Mouse (Mus musculus): ENCODE results near the gene Tnks1bp1. TPM values are rescaled to one million over a fixed set of nuclear protein-coding genes. Genes with fewer than 3 reads are reported as not detected.

Tnks1bp1 gene
- total RNA-seq, 2 experiments from 2014 or later = 130 to 148 TPM

DNA sequence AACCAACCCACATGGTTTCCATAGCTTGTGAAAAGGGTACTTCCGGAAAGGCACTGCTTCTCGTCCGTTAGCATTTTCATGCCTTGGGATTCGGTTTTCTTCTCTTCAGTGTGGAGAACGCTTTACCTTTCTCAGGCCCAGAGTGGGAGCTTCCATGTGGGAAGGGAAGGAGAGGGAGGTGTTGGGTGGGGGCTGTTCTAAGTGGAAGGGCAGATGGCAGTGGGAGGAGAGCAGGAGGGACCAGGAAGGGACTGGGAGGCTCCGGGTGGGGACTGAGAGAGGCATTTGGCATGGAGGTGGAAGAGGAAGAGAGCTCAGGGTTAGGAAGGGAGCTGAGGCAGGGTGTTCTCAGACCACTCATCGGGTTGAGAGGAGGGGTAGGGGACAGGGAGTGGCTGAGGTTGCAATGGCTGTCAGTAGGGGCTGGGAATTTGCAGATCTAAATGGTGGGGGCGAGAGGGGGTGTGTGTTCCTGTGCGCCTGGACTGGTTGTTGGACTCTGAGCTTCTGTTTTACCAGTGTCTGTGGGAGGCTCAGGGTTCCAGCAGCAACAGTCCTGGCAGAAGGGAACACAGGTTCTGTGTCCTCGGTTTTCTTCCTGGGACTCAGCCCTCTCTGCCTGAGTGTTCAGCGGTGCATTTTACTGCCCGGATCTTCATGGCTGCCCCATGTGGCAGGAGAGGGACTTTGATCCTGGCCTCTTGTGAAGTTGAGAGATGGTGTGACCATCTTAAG is 17.5 kb downstream of the Tnks1bp1 start:
- intact Hi-C loops (cut with DNase I) = no loop called here
- TF ChIP-seq CTCF (IDR thresholded peaks at IDR 0.05) = no peak

GRCm38 (mm10) chr2:85066937-85067336 is 19.1 kb downstream of the Tnks1bp1 start:
- Histone ChIP-seq H3K4me3 (no peak overlapping the region), H3K27ac (no peak overlapping the region)
- DNase-seq (ENCODE audit: extremely low spot score in 1 of 2, low spot score in 2 of 2) = no peak
- intact Hi-C loops (cut with DNase I) = no loop called here
- no peak for TF ChIP-seq CTCF (IDR thresholded peaks at IDR 0.05)

More for the DNA sequence above, 17.5 kb downstream of the Tnks1bp1 start:
- no peak overlapping the region for H3K4me3 ChIP-seq
- peak in 1 of 2 experiments; percentile 67 for DNase-seq (ENCODE audit: extremely low spot score in 1 of 2, low spot score in 2 of 2)
- peak overlapping the region; percentile 70 for H3K27ac ChIP-seq

GRCm38 (mm10) chr2:85067903-85068625 is 20.2 kb downstream of the Tnks1bp1 start:
- H3K4me3 ChIP-seq = no peak overlapping the region
- no peak for DNase-seq (ENCODE audit: extremely low spot score in 1 of 2, low spot score in 2 of 2)
- peak overlapping the region; percentile 76 for H3K27ac ChIP-seq
- TF ChIP-seq CTCF (IDR thresholded peaks at IDR 0.05) = no peak
- intact Hi-C loops (cut with DNase I) = no loop called here

- Histone ChIP-seq H3K4me3 (no peak overlapping the region), H3K27ac (peak overlapping the region; percentile 76)
- TF ChIP-seq CTCF (IDR thresholded peaks at IDR 0.05) = no peak
- DNase-seq (ENCODE audit: extremely low spot score in 1 of 2, low spot score in 2 of 2) = no peak
- intact Hi-C loops (cut with DNase I) = no loop called here
These were observed 20.8 kb downstream of the Tnks1bp1 start for GRCm38 (mm10) chr2:85068626-85069025.

- intact Hi-C loops (cut with DNase I) = no loop called here
- Histone ChIP-seq H3K4me3 (no peak overlapping the region), H3K27ac (no peak overlapping the region)
- DNase-seq (ENCODE audit: extremely low spot score in 1 of 2, low spot score in 2 of 2) = no peak
- no peak for TF ChIP-seq CTCF (IDR thresholded peaks at IDR 0.05)
These were observed 22.3 kb downstream of the Tnks1bp1 start for GRCm38 (mm10) chr2:85070086-85070485.

DNA sequence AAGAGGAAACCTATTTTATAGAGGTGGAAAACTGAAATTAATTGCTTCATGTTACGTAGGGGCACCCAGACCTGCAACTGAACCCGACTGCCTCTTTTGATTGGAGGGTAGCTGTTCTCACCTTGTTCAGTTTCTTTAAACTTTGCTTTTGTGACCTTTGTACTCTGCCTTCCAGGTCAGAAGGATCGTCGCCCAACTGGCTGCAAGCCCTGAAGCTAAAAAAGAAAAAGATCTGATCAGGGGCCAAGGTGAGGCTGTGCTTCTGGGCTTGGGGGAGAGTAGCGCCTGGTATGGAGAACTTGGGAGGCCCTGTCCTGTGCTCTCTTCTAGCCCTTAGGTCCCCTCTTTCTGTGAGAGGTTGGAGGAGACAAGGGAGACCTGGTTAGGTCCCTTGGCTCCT is 24.1 kb downstream of the Tnks1bp1 start:
- no peak for TF ChIP-seq CTCF (IDR thresholded peaks at IDR 0.05)
- Histone ChIP-seq H3K4me3 (no peak overlapping the region), H3K27ac (no peak overlapping the region)
- intact Hi-C loops (cut with DNase I) = no loop called here
- no peak for DNase-seq (ENCODE audit: extremely low spot score in 1 of 2, low spot score in 2 of 2)

DNA sequence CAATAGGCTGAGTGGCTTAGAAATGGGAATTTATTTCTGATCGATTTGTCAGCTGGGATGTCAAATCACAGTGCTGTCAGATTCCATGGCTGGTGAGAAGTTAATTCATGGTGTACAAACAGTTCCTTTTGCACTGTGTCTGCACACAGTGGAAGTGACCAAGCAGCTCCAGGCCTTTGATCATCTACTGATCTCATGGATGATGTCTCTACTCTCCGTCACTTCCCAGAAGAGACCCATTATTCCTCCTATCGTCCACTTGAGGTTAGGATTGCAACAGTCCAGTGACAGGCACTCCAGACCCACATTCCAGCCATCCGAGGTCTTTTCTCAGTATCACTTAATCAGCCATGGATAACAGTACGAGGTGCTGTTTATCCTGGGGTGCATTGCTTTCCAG is 25.9 kb downstream of the Tnks1bp1 start:
- TF ChIP-seq CTCF (IDR thresholded peaks at IDR 0.05) = no peak
- Histone ChIP-seq H3K27ac (no peak overlapping the region), H3K4me3 (no peak overlapping the region)
- intact Hi-C loops (cut with DNase I) = no loop called here
- no peak for DNase-seq (ENCODE audit: extremely low spot score in 1 of 2, low spot score in 2 of 2)

- Histone ChIP-seq H3K27ac (no peak overlapping the region), H3K4me3 (no peak overlapping the region)
- intact Hi-C loops (cut with DNase I) = no loop called here
- no peak for DNase-seq (ENCODE audit: extremely low spot score in 1 of 2, low spot score in 2 of 2)
- no peak for TF ChIP-seq CTCF (IDR thresholded peaks at IDR 0.05)
These were observed 41.2 kb downstream of the Tnks1bp1 start for GRCm38 (mm10) chr2:85088716-85089646.

DNA sequence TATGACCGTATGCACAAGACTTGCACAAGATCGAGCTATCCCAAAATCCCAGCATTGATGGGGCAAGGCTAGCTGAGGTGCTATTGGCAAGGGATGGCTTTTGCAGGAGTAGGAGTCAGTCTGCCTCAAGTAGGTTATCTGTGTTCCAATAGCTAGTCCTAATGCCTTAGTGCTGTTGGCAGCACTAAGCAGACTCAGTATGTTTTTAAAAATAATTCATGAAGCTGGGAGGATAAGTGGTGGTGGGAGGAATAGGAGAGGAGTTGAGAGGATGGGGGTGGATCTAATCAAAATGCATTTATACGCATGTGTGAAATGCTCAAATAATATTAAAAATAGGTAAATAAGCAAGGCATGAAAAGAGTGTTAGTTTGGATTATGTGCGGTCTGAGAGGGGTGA is 43.5 kb downstream of the Tnks1bp1 start:
- intact Hi-C loops (cut with DNase I) = no loop called here
- no peak for TF ChIP-seq CTCF (IDR thresholded peaks at IDR 0.05)
- H3K4me3 ChIP-seq = no peak overlapping the region
- H3K27ac ChIP-seq = peak overlapping the region; percentile 11; the same call in 1 of the 2 replicates
- no peak for DNase-seq (ENCODE audit: extremely low spot score in 1 of 2, low spot score in 2 of 2)

DNA sequence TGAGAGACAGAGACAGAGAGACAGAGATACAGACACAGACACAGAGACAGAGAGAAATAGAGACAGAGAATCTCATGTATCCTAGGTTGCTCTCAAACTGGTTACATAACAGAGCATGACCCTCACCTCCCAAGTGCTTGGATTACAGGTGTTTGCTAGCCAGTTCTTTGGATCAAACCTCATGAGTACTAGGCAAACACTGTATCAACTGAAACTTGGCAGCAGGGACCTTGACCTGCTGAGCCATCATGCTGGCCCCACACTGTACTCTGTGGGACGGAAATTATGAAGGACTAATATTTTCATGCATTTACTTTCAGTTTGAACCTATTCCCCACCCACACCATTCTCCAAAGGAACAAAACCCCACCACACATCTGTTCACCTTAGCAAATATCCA is 45.6 kb downstream of the Tnks1bp1 start:
- Histone ChIP-seq H3K4me3 (no peak overlapping the region), H3K27ac (no peak overlapping the region)
- intact Hi-C loops (cut with DNase I) = no loop called here
- no peak for TF ChIP-seq CTCF (IDR thresholded peaks at IDR 0.05)
- peak; percentile 4 to 5 for DNase-seq (ENCODE audit: extremely low spot score in 1 of 2, low spot score in 2 of 2)

GRCm38 (mm10) chr2:85095906-85096305 is 48.1 kb downstream of the Tnks1bp1 start:
- Histone ChIP-seq H3K27ac (no peak overlapping the region), H3K4me3 (no peak overlapping the region)
- intact Hi-C loops (cut with DNase I) = no loop called here
- TF ChIP-seq CTCF (IDR thresholded peaks at IDR 0.05) = no peak
- peak in 1 of 2 experiments; percentile 2 for DNase-seq (ENCODE audit: extremely low spot score in 1 of 2, low spot score in 2 of 2)

DNA sequence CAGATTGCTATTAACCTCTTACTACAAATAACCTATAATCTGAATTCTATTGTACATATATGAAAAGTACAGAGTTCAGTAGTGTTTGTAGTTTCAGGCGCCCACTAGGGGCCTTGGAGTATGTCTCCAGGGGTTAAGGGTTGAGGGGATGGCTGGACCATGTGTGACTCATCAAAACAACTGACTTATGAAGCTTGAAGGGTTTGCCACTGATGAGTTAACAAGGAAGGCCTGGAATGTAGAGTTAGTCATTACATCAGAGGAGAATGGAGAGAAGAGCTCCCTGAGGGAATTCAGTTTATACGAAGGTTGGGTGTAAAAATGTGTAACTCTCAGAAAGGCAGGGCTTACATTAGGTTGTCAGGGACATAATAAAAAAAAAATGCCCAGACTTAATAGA is 50.2 kb downstream of the Tnks1bp1 start:
- DNase-seq (ENCODE audit: extremely low spot score in 1 of 2, low spot score in 2 of 2) = peak in 1 of 2 experiments; percentile 2
- H3K4me3 ChIP-seq = no peak overlapping the region
- intact Hi-C loops (cut with DNase I) = no loop called here
- no peak for TF ChIP-seq CTCF (IDR thresholded peaks at IDR 0.05)
- H3K27ac ChIP-seq = no peak overlapping the region

All from left cerebral cortex, adult 2 months (tissue).